Mouse (Mus musculus): ENCODE data around the gene Cacna1e.

Gene Cacna1e

DNA sequence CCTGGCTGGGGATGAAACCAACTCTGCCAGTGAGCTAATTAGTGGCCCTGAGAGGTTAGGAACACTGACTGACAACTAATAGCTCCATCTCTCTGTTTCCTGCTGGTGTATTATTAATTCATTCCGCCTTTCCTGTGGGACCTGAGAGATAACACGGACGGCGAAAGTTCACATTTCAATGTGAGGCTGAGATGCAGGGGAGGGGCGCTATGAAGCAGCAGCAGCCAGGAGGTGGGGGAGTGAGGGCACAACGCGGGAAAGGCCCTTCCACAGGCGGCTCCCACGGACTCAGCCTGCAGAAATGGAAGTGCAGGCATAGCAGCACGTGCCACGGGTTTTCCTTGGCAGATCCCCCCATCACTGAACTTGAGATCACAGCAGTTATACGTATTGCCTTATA is 99.4 kb downstream of the Cacna1e start:
- no peak for DNase-seq (ENCODE audit: low spot score)

- DNase-seq (ENCODE audit: low spot score): no peak
Observed at GRCm38 (mm10) chr1:154783521-154783920, 100.8 kb downstream of the Cacna1e start.

- DNase-seq (ENCODE audit: low spot score): no peak
Observed at GRCm38 (mm10) chr1:154779908-154780514, 104.3 kb downstream of the Cacna1e start.

GRCm38 (mm10) chr1:154776344-154776743 is 108.0 kb downstream of the Cacna1e start:
- no peak for DNase-seq (ENCODE audit: low spot score)

GRCm38 (mm10) chr1:154774468-154774867 is 109.8 kb downstream of the Cacna1e start:
- DNase-seq (ENCODE audit: low spot score): no peak

DNA sequence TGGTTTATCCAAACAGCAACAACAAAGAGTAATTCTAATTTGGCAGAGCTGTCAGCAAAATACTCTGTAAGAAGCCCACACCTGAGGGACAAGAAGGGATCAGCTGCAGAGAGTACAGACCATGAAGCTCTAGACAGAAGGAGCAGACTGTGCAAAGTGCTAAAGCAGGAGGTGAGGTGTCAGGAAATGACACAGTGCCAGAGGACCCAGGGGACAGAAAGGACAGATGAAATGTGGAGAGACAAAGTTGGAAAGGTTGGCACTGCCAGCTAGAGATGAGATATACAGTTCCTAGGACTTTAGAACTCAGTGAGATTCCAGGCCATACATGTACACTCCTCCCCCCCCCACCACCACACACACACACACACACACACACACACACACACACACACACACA is 113.2 kb downstream of the Cacna1e start:
- no peak for DNase-seq (ENCODE audit: low spot score)

GRCm38 (mm10) chr1:154770542-154770941 is 113.8 kb downstream of the Cacna1e start:
- DNase-seq (ENCODE audit: low spot score): no peak

- DNase-seq (ENCODE audit: low spot score): no peak
Observed at GRCm38 (mm10) chr1:154763132-154763531, 121.2 kb downstream of the Cacna1e start.

DNA sequence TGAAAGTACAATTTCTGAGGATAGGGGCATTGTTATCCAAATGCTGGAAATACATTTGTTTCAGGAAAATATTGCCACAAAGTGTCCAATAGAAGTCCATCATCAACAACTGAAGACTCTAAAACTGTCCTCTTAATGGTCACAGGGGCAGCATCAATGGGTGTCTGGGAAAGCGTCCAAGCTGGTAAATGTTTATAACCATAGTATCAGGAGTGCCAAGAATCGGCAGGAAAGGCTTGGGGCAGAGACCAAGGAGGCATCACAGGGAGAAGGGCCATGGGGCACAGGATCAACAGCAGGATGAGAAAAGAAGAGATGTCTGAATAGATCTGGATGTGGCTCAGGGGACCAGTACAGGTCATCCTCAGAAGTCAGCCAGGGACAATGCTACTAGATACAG is 132.2 kb downstream of the Cacna1e start:
- no peak for DNase-seq (ENCODE audit: low spot score)

DNA sequence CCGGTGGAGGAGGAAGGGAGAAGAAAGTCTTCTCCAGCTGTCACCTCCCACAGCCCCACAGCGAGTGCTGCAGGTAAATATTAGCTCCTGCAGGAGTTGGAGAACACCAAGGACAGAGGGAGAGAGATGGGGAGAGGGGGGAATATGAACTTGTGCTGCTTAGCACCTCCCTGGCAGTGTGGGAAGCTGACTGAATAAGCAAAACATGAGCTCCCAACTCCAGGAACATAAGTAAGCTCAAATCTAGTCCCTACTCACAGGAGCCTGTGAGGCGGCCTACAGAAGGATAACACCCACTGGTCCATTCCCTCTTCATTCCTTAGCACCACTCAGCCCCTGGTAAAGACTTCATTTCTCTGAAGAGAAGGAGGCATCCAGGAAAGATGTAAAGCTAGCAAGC is 135.8 kb downstream of the Cacna1e start:
- no peak for DNase-seq (ENCODE audit: low spot score)

- no peak for DNase-seq (ENCODE audit: low spot score)
Observed at GRCm38 (mm10) chr1:154745241-154745640, 139.1 kb downstream of the Cacna1e start.

GRCm38 (mm10) chr1:154730411-154730961 is 153.8 kb downstream of the Cacna1e start:
- no peak for DNase-seq (ENCODE audit: low spot score)

GRCm38 (mm10) chr1:154729269-154729980 is 154.9 kb downstream of the Cacna1e start:
- DNase-seq (ENCODE audit: low spot score): peak; percentile 41

DNA sequence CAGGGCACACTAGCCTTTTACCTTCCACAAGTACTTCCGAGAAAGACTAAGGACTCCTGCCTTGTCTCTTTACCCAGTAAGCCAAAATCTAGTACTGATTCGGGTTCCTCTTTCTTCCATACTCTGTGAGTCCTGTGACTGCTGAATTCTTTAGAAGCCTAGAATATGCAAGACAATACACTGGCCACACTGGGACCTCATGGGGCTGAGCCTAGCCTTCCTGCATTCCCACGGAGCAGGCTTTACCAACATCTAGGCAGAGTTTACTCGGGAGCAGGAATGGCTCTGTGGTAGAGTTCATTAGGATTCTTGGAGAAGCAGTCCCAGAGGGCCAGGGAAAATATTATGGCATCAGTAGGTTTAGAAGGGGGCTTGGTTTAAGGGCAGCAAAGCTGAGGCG is 155.6 kb downstream of the Cacna1e start:
- DNase-seq (ENCODE audit: low spot score): no peak

DNA sequence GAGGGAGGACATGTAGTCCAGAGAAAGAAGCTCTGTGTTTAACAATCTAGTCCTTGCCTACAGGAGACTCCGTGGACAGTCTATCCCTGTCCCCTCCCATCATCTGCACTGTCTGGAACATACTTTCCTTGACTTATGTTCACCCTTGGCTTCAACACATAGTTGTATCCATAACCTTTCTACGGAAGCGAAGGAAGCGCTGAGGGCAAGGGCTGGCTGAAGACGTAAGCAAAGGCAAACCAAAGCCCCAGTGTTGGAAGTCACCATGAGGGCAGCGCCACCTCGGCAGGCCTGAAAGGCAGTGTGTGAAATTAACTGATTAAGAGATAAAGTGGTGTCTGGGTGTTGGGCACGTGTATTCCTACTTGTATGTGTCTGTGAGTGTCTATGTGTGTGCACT is 156.6 kb downstream of the Cacna1e start:
- DNase-seq (ENCODE audit: low spot score): no peak

DNA sequence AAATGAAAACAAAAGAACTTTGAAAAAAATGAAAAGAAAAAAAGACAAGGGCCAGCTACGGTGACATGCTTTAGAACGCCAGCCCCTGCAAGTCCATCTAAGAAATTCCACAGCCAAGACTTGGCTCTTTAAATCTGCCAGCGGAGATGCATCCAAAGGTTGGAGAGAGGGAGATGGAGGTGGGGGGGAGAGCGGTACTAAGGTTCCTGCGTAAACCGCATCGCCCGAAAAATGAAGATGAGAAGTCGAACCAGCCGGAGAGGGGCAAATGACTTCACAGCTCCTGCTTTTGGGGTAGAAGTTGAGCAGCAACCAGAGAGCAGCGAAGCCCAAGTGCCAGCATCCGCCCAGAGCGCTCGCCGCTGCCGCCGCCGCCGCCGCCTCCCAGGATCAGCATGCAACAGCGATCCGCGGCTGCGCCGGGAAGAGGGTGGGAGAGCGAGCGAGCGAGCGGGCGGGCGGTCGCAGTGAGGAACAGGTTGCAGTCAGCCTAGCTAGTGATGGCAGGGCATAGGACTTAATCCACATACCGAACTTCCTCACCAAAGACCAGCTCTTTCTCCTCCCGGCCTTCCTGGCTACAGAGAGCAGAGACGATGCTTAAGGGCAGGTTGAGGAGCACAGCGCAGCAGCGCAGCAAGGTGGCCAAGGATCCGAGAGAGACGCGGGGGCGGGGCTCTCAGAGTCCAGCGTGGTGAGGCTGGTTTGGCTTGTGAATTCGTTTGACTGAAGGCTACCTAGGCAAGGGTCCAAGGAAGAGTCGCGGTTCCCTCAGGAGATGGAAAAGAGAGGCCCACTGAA is 157.7 kb downstream of the Cacna1e start:
- DNase-seq (ENCODE audit: low spot score): no peak

DNA sequence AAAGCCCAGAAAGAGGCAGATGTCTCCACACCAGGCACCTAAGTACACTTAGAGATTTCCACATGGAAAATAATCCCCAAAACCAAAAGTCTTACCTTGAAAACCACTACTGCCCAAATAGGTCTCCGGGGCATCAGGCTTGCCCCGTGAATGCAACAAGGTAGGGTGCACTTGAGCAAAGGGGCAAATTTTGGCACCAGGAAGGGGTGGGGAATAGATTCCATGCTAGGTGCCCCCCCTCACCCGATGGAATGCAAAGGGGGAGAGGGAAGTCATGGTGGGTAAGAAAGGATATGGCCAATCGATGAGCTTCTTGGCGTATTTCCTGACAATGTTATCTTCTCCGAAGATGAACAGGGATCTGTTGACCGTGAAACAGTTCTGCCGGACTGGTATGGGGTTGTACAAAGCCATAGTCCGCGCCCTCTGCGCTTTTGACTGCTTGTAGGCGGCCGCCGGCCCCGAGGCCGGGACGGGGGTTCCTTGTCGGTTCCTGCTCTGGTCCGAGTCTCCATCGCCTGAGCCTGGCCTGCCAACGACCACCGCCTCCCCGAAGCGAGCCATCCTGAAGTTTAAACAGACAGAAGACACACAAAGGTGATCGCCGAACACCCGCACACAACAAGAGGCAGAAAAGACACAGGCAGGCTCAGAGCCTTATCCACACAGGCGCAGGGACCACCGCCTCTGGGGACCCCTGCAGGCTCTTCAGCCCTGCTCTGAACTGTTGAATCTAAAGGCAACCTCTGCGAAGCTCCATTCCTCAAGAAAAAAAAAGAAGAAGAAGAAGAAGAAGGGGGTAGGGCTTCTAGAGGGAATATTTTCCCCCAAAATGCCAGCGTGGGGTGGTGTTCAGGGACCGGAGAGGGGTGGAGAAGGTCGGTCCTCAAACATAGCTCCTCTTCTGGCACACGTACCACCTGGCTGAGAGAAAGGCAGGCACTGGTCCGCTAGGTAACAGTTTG is 158.7 kb downstream of the Cacna1e start:
- DNase-seq (ENCODE audit: low spot score): no peak

DNA sequence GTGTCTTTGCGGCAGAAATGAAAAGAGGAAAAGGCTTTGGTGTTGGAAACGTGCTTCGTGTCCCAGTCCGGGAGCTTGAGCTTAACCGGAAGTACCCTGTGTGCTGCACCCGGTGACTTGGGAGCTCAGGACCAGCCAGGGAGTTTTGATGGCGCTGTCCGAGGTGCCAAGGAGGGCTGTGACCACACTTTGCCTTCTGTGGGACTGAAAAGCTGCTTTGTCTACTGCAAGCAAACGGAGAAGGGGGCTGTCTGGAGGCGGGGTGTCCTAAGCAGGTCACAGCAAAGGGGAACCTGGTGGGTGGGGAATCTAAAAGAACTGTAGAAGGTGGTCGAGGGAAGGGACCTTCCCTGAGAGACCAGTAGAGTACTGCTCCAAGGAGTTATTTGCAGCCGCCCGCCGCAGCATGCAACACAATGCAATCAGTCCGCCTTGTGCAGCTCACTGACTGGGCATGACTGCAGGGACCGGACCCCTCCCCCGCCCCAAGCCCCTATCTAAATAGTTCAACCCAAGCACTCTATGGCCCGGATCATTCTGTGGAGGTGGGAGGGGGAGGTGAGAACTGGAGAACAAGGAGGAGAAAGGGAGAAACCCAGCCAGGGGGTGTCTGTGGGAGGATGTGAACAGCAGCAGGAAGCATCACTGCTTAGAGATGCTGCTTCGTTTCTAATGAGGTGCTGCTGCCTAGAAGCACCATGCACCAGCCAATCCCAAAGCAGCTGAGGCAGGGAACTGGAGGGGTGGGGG is 160.6 kb downstream of the Cacna1e start:
- no peak for DNase-seq (ENCODE audit: low spot score)

GRCm38 (mm10) chr1:154723078-154723477 is 161.2 kb downstream of the Cacna1e start:
- DNase-seq (ENCODE audit: low spot score): no peak

GRCm38 (mm10) chr1:154715596-154715995 is 168.7 kb downstream of the Cacna1e start:
- no peak for DNase-seq (ENCODE audit: low spot score)

DNA sequence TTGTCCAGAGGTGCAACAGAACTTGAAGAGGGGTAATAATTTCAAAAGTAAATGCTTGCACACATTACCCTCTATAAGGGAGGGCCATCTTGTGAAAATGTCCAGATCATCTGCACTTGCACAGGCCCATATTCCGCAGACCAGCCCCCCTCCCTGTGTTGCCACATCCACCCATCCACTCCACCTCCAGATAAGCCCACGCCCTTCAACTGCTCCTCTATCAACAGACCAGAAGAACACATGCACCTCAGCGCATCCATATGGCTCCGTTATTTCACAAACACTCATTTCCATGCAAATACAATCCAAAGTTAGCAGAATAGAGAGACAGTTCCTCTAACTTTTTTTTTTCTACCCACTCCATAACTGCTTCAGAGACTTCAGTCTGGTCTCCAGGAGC is 171.6 kb downstream of the Cacna1e start:
- no peak for DNase-seq (ENCODE audit: low spot score)
